Mouse (Mus musculus): Measurements from ENCODE around the gene Plcd3. TPM values are rescaled to one million over a fixed set of nuclear protein-coding genes. Genes with fewer than 3 reads are reported as not detected.

Plcd3 gene
- polyA plus RNA-seq, 1 experiment from 2014 or later, result 1.7 TPM

DNA sequence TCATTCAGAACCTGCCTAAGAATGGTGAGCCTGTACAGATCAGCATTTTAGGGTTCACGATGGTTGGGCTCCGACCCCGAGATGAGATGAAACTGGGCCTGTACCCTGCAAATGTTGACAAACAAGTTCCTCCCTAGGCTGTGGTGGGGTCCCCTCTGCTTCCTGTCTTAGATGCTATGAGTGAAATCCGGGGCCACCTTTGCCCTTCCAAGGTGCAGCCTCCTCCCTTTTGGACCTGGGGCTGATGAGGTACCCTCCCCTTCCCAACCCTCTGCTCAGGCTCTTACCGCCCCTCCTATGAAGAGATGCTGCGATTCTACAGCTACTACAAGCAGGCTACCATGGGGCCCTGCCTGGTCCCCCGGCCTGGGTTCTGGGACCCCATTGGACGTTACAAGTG lies 2.2 kb upstream of the Plcd3 start:
- Histone ChIP-seq H3K9ac (ENCODE audit: low read depth, low read length) (no peak overlapping the region), H3K4me3 (ENCODE audit: low read depth, low read length) (no peak overlapping the region), H3K9me3 (ENCODE audit: control insufficient read depth, low read length) (no peaks in the 10 kb centered on the region), H3K4me2 (replicated peaks; ENCODE audit: low read depth, low read length) (no peak overlapping the region; the same call in 1 of the 2 replicates), H3K4me1 (replicated peaks; ENCODE audit: control insufficient read depth, insufficient read depth, low read length) (0 out of 2 replicates have a peak, but pooled peaks cover 2% of the 10 kb centered on the region), H3K27ac (ENCODE audit: low read depth, low read length) (no peak overlapping the region), H3K27me3 (ENCODE audit: control insufficient read depth, insufficient read depth, low read length) (peaks cover 29% of the 10 kb centered on the region), H3K36me3 (ENCODE audit: control insufficient read depth, insufficient read depth, low read length) (no peaks in the 10 kb centered on the region)
- WGBS, result 57% methylated on average over 8 of the region's 8 CpGs
- DNase-seq (ENCODE audit: low spot score) (no peak), ATAC-seq (ENCODE audit: low FRiP score) (no peak)

DNA sequence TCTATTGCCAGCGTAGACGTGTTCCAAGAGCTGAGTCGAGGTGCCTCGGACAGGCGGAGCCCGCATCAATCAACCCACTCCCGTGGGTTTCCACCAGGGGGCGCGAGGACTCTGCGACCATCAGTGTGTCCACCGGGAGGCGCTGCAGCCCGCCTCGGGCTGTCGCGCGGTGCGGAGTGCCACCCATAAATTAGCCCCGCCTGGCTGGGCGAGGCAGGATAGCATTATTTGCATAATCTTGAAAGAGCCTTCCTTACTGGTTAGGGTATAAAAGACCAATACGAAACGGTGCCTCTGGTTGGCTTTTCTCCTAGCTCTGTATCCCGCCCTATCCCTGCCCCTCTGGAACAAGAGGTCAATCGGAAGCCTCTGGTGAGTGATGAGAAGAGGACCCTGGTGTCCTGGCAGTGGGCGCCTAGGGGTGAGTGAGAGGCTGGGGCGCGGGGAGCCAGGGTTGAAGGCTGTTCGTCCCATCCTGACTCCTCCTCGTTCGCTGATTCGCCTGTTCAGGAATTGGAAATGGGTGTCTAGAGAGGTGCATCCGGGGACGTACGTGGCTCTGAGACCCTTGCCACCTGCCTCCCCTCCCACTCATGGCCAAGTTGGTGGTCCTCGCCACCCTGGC lies 1.4 kb upstream of the Plcd3 start:
- no peak overlapping the region for H3K27ac ChIP-seq (ENCODE audit: low read depth, low read length)

DNA sequence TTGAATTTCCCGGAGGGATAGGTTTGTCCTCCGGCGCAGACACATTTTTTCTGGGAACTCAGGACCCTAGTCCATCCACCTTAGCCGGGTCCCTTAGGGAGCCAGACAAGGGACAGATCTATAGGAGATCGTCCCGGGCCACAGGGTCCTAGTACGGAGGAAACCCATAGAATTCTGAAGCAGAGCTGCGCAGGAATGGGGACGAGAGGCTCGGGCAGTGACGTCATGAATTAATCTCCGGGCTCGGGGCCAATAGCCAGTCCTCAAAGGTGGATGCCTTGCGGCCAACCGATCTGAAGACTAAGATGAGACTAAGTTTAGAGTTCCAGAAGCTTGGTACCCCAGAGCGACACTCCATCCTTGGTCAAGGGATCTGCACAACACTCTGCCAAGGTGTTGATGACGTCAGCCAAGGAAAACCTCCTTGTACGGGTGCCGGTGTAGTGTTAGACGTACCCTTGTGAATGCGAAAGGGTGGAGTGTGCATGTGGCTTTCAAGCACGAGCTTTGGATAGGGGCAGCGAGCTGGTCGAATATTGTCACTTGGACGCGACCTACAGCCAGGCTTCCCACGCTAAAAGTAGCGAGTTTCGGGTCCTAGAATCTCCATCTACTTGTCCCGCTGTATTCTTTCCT lies 526 bp upstream of the Plcd3 start:
- peak overlapping the region; percentile 84 for H3K4me2 ChIP-seq (replicated peaks; ENCODE audit: low read depth, low read length)
- DNase-seq (ENCODE audit: low spot score), result peak; percentile 74
- H3K4me1 ChIP-seq (replicated peaks; ENCODE audit: control insufficient read depth, insufficient read depth, low read length), result 0 out of 2 replicates have a peak, but pooled peaks cover 2% of the 10 kb centered on the region
- peaks cover 32% of the 10 kb centered on the region for H3K27me3 ChIP-seq (ENCODE audit: control insufficient read depth, insufficient read depth, low read length)
- H3K9ac ChIP-seq (ENCODE audit: low read depth, low read length), result peak overlapping the region; percentile 38; the same call in 1 of the 2 replicates
- H3K9me3 ChIP-seq (ENCODE audit: control insufficient read depth, low read length), result no peaks in the 10 kb centered on the region
- H3K27ac ChIP-seq (ENCODE audit: low read depth, low read length), result no peak overlapping the region
- peak overlapping the region; percentile 41 for H3K4me3 ChIP-seq (ENCODE audit: low read depth, low read length)
- peak; percentile 39; the same call in 1 of the 2 replicates for ATAC-seq (ENCODE audit: low FRiP score)
- WGBS, result 4% methylated on average over 30 of the region's 30 CpGs
- H3K36me3 ChIP-seq (ENCODE audit: control insufficient read depth, insufficient read depth, low read length), result no peaks in the 10 kb centered on the region

More for the DNA sequence above, 1.4 kb upstream of the Plcd3 start:
- H3K4me2 ChIP-seq (replicated peaks; ENCODE audit: low read depth, low read length), result peak overlapping the region; percentile 84
- H3K36me3 ChIP-seq (ENCODE audit: control insufficient read depth, insufficient read depth, low read length), result no peaks in the 10 kb centered on the region
- no peak overlapping the region for H3K9ac ChIP-seq (ENCODE audit: low read depth, low read length)
- ATAC-seq (ENCODE audit: low FRiP score), result peak; percentile 79
- no peaks in the 10 kb centered on the region for H3K9me3 ChIP-seq (ENCODE audit: control insufficient read depth, low read length)
- H3K27me3 ChIP-seq (ENCODE audit: control insufficient read depth, insufficient read depth, low read length), result peaks cover 32% of the 10 kb centered on the region
- WGBS, result 1% methylated on average over 35 of the region's 35 CpGs
- H3K4me3 ChIP-seq (ENCODE audit: low read depth, low read length), result peak overlapping the region; percentile 17
- peak; percentile 98 for DNase-seq (ENCODE audit: low spot score)
- 0 out of 2 replicates have a peak, but pooled peaks cover 2% of the 10 kb centered on the region for H3K4me1 ChIP-seq (replicated peaks; ENCODE audit: control insufficient read depth, insufficient read depth, low read length)

DNA sequence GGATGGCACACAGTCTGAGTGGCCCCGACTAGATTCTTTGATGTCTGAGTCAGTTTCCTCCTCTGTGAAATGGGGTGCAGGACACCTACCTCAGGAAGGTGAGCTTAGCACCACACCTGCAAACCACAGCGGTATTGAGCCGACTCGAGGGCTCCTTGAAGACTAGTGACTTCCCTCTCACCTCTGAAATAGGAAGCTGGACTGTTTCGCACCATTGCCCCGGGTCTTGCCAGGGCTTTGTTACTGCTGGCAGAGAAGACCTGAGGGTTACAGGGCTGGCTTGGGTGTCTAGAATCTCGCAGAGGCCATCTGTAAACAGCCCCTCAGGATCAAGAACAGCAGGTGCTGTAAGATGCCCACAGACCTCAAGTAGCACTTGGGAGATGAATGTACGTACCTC lies 1.1 kb downstream of the Plcd3 start:
- Histone ChIP-seq H3K9me3 (ENCODE audit: control insufficient read depth, low read length) (no peaks in the 10 kb centered on the region), H3K9ac (ENCODE audit: low read depth, low read length) (no peak overlapping the region), H3K4me3 (ENCODE audit: low read depth, low read length) (no peak overlapping the region), H3K27ac (ENCODE audit: low read depth, low read length) (no peak overlapping the region), H3K36me3 (ENCODE audit: control insufficient read depth, insufficient read depth, low read length) (no peaks in the 10 kb centered on the region), H3K27me3 (ENCODE audit: control insufficient read depth, insufficient read depth, low read length) (peaks cover 32% of the 10 kb centered on the region), H3K4me1 (replicated peaks; ENCODE audit: control insufficient read depth, insufficient read depth, low read length) (0 out of 2 replicates have a peak, but pooled peaks cover 2% of the 10 kb centered on the region), H3K4me2 (replicated peaks; ENCODE audit: low read depth, low read length) (no peak overlapping the region)
- ATAC-seq (ENCODE audit: low FRiP score) (no peak), DNase-seq (ENCODE audit: low spot score) (no peak)
- WGBS, result 74% methylated on average over 8 of the region's 8 CpGs

DNA sequence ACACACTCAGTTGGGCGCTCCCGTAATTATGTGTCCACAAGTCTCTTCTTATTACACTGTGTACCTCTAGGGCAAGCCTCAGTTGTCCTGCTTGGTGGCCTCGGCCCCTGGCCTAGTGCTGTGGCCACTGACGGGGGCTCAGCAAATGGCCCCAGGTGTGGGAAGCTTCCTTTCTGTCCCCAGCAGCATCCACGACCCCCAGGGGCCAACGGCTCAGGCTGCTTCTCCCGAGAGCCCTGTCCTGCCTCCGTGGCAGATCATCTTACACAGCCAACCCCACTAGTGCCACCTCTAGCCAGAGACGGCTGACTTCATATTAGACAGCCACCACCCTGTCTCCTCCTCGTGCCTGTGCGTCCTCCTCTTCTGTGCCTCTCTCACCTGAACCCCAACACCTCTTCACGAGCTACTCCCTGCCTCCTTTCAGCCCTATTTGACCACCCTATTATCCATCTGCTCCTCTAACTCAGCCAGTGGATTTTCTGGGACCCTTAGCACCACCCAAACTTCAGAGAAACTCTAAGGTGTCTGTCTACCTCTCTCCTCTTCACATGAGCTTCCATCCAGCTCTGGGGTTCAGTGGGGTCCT lies 2.0 kb downstream of the Plcd3 start:
- no peak overlapping the region for H3K27ac ChIP-seq (ENCODE audit: low read depth, low read length)
- H3K4me1 ChIP-seq (replicated peaks; ENCODE audit: control insufficient read depth, insufficient read depth, low read length), result 0 out of 2 replicates have a peak, but pooled peaks cover 2% of the 10 kb centered on the region
- H3K36me3 ChIP-seq (ENCODE audit: control insufficient read depth, insufficient read depth, low read length), result no peaks in the 10 kb centered on the region
- no peak overlapping the region for H3K4me2 ChIP-seq (replicated peaks; ENCODE audit: low read depth, low read length)
- H3K9ac ChIP-seq (ENCODE audit: low read depth, low read length), result no peak overlapping the region
- no peaks in the 10 kb centered on the region for H3K9me3 ChIP-seq (ENCODE audit: control insufficient read depth, low read length)
- no peak for DNase-seq (ENCODE audit: low spot score)
- no peak for ATAC-seq (ENCODE audit: low FRiP score)
- 51% methylated on average over 12 of the region's 12 CpGs for WGBS
- H3K27me3 ChIP-seq (ENCODE audit: control insufficient read depth, insufficient read depth, low read length), result peaks cover 32% of the 10 kb centered on the region
- H3K4me3 ChIP-seq (ENCODE audit: low read depth, low read length), result no peak overlapping the region

DNA sequence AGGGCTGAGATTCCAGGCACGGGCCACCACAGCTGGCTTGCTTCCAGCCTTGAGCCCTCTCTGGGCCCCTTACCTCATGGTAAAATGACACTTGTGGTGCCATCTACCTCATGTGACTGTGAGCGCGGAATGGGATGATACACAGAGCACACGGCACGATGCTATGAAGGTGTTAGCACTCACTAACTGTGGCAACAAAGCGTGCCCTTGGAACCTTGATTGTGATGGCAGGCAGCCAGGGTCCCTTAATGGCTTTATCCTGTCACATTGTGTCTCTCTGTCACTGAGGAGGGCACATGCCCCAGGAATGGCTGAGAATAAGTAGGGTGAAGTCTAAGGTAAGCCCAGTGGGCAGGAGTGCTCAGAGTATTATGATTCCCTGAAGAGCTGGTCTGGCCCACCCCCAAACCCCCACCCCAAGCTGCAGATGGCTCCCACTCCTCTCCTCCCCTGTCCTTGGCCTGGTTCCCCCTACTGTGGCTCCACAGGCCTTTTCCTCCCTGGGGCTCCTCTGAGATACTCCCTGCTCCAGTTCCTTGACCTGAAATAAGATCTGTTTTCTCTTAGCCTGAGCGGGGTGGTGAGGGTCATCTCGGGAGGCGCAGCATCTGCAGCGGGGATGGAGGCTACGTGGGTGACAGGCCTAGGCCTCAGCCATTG lies 2.8 kb downstream of the Plcd3 start:
- no peak for DNase-seq (ENCODE audit: low spot score)
- Histone ChIP-seq H3K4me2 (replicated peaks; ENCODE audit: low read depth, low read length) (no peak overlapping the region), H3K9me3 (ENCODE audit: control insufficient read depth, low read length) (no peaks in the 10 kb centered on the region), H3K4me3 (ENCODE audit: low read depth, low read length) (no peak overlapping the region), H3K4me1 (replicated peaks; ENCODE audit: control insufficient read depth, insufficient read depth, low read length) (0 out of 2 replicates have a peak, but pooled peaks cover 2% of the 10 kb centered on the region), H3K27me3 (ENCODE audit: control insufficient read depth, insufficient read depth, low read length) (peaks cover 32% of the 10 kb centered on the region), H3K36me3 (ENCODE audit: control insufficient read depth, insufficient read depth, low read length) (no peaks in the 10 kb centered on the region), H3K9ac (ENCODE audit: low read depth, low read length) (no peak overlapping the region), H3K27ac (ENCODE audit: low read depth, low read length) (no peak overlapping the region)
- ATAC-seq (ENCODE audit: low FRiP score), result no peak
- 62% methylated on average over 11 of the region's 11 CpGs for WGBS

DNA sequence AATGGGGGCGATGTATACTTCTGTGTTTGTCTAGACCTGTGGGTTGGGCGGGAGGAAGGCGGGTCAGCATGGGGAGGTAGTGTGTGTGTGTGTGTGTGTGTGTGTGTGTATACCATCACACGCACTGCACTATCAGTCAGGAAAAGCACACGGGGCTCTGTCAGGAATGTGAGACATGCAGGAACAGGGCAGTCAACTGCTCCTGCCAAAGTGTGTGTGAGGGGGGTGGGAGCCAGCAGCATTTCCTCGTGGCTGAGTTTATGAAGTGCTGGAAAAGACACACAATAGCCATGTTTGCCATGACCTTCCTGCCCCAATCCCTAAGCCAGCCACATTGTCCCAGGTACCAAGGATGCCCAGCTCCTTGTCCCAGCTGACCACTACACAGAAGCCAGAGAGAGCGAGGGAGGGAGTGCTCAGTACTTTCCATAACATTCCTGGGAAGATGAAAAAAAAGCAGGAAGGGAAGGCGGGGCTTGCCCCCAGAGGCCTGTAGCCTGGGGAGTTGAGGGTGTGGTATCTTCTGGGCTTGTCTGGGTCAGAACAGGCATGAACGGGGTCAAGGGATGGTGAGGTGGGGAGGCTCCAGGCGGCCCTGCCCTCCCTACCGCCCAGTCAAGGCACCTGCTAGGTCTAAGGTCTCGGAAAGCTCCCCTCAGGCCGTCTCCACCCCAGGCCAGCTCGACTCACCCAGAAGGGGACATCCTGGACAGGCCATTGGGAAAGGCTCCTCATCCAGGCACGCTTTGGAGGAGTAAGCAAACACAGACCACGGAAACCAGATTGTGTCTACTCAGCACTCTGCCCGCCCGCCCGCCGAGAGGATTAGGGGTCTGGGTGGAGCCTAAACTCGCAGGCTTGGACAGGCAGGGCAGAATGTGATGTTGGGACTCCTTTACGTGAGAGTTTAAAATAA lies 4.2 kb downstream of the Plcd3 start:
- H3K36me3 ChIP-seq (ENCODE audit: control insufficient read depth, insufficient read depth, low read length), result no peaks in the 10 kb centered on the region
- no peak overlapping the region for H3K4me3 ChIP-seq (ENCODE audit: low read depth, low read length)
- H3K4me2 ChIP-seq (replicated peaks; ENCODE audit: low read depth, low read length), result no peak overlapping the region
- no peak overlapping the region for H3K27ac ChIP-seq (ENCODE audit: low read depth, low read length)
- H3K9me3 ChIP-seq (ENCODE audit: control insufficient read depth, low read length), result no peaks in the 10 kb centered on the region
- DNase-seq (ENCODE audit: low spot score) (no peak), ATAC-seq (ENCODE audit: low FRiP score) (no peak; the same call in 1 of the 2 replicates)
- H3K27me3 ChIP-seq (ENCODE audit: control insufficient read depth, insufficient read depth, low read length), result peaks cover 32% of the 10 kb centered on the region
- no peak overlapping the region for H3K9ac ChIP-seq (ENCODE audit: low read depth, low read length)
- 32% methylated on average over 22 of the region's 22 CpGs for WGBS
- 0 out of 2 replicates have a peak, but pooled peaks cover 2% of the 10 kb centered on the region for H3K4me1 ChIP-seq (replicated peaks; ENCODE audit: control insufficient read depth, insufficient read depth, low read length)

DNA sequence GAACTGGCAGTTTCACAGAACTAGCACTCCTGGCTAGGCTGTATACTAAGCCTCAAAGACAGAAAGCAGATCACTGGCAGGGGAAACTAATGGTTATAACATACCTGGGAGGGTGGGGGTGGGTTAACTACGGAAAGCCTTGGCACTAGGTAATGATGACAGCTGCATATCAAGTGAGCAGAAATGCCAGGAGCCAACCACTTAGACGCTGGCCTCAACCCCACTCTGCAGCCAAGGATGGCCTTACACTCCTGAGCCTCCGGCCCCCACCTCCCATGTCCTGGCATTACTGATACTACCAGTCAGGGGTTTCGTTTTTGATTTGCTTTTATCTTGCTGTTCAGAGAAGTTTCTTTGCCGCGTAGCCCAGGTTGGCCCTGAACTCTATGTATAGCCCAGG lies 5.7 kb downstream of the Plcd3 start:
- no peaks in the 10 kb centered on the region for H3K36me3 ChIP-seq (ENCODE audit: control insufficient read depth, insufficient read depth, low read length)
- 93% methylated on average over 6 of the region's 6 CpGs for WGBS
- DNase-seq (ENCODE audit: low spot score) (no peak), ATAC-seq (ENCODE audit: low FRiP score) (no peak)
- H3K9me3 ChIP-seq (ENCODE audit: control insufficient read depth, low read length), result no peaks in the 10 kb centered on the region
- no peak overlapping the region for H3K27ac ChIP-seq (ENCODE audit: low read depth, low read length)
- H3K4me3 ChIP-seq (ENCODE audit: low read depth, low read length), result no peak overlapping the region
- H3K4me2 ChIP-seq (replicated peaks; ENCODE audit: low read depth, low read length), result no peak overlapping the region
- H3K27me3 ChIP-seq (ENCODE audit: control insufficient read depth, insufficient read depth, low read length), result peaks cover 18% of the 10 kb centered on the region
- no peaks in the 10 kb centered on the region for H3K4me1 ChIP-seq (replicated peaks; ENCODE audit: control insufficient read depth, insufficient read depth, low read length)
- H3K9ac ChIP-seq (ENCODE audit: low read depth, low read length), result no peak overlapping the region

Measured in hindbrain, embryonic 11.5 days (tissue).